Mouse (Mus musculus) urinary bladder, postnatal 36 days (tissue): ENCODE data around the gene Carns1.

Experiments used
- DNase-seq, 2 experiments: peaks; one replicate each; pipeline ENCODE4 v3.0.0; 2022; ENCODE audit warnings: low spot score in 2 of 2, mixed read lengths in 1 of 2

The Carns1 gene

GRCm38 (mm10) chr19:4175368-4175947, at the start of gene Carns1:
Gene Carns1 (minus strand): TSS chr19:4175479.
- no peak for DNase-seq

- DNase-seq, result no peak
Observed at GRCm38 (mm10) chr19:4222165-4222564, 46.9 kb upstream of the Carns1 start.

- DNase-seq, result no peak
Observed at GRCm38 (mm10) chr19:4220957-4221743, 45.9 kb upstream of the Carns1 start.

- DNase-seq, result no peak
Observed at GRCm38 (mm10) chr19:4220416-4220815, 45.1 kb upstream of the Carns1 start.

GRCm38 (mm10) chr19:4219943-4220342, 44.7 kb upstream of the Carns1 start:
- no peak for DNase-seq

- DNase-seq, result no peak
Observed at GRCm38 (mm10) chr19:4218784-4219183, 43.5 kb upstream of the Carns1 start.

- no peak for DNase-seq
Observed at GRCm38 (mm10) chr19:4218293-4218692, 43.0 kb upstream of the Carns1 start.

- DNase-seq, result no peak
Observed at GRCm38 (mm10) chr19:4217855-4218254, 42.6 kb upstream of the Carns1 start.

GRCm38 (mm10) chr19:4217140-4217539, 41.9 kb upstream of the Carns1 start:
- no peak for DNase-seq

- DNase-seq, result no peak
Observed at GRCm38 (mm10) chr19:4216041-4216685, 40.9 kb upstream of the Carns1 start.

- no peak for DNase-seq
Observed at GRCm38 (mm10) chr19:4215451-4215840, 40.2 kb upstream of the Carns1 start.

- no peak for DNase-seq
Observed at GRCm38 (mm10) chr19:4214771-4215450, 39.6 kb upstream of the Carns1 start.

- DNase-seq, result peak; percentile 43 to 49
Observed at GRCm38 (mm10) chr19:4214071-4214770, 38.9 kb upstream of the Carns1 start, which contains the start of the genes Clcf1 and AC109138.7. Gene Clcf1 (plus strand): TSS chr19:4214238. Gene AC109138.7 (plus strand): TSS chr19:4214357.

GRCm38 (mm10) chr19:4213524-4213974, 38.3 kb upstream of the Carns1 start:
- peak in 1 of 2 experiments; percentile 41 for DNase-seq

GRCm38 (mm10) chr19:4211891-4212588, 36.8 kb upstream of the Carns1 start:
- no peak for DNase-seq

- DNase-seq, result no peak
Observed at GRCm38 (mm10) chr19:4208563-4208962, 33.3 kb upstream of the Carns1 start.

- peak; percentile 72 to 76 for DNase-seq
Observed at GRCm38 (mm10) chr19:4206971-4207370, 31.7 kb upstream of the Carns1 start.

GRCm38 (mm10) chr19:4204889-4205288, 29.6 kb upstream of the Carns1 start:
- DNase-seq, result no peak

GRCm38 (mm10) chr19:4203604-4204326, 28.5 kb upstream of the Carns1 start:
- no peak for DNase-seq

- no peak for DNase-seq
Observed at GRCm38 (mm10) chr19:4203148-4203547, 27.9 kb upstream of the Carns1 start.
